ENCODE assay signal across 30 mouse cellular contexts in the genomic region with DNA sequence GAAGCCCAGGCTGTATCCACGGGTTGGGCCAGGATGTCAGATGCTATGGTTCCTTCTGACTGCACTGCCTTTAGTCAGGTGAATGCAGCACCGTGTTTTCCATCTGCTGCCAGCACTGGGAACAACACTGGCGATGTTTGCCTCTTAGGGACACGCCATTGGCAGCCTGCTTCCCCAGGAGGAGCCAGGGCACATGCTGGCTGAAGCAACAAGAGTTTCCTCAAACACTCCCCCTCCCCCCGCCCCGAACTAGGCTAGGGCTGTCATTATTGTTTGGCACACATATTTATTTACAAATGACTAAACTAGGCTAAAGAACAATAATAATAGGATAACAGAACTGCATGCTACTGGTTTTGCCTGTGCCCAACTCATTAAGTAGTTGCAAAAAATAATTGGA. TPM values are rescaled to one million over a fixed set of nuclear protein-coding genes. Genes with fewer than 3 reads are reported as not detected.
DNase-seq lines count a peak whose midpoint lies in the region; ATAC-seq and TF ChIP-seq lines count a peak whose summit lies in the region.
"Had no signal": no experiment of that assay in that cellular context is flagged by ENCODE, and none has a peak within 500 bp of the region (broad histone marks: within the 10 kb centered on the region; RNA-seq: fewer than 3 reads in every experiment).

No protein-coding gene starts in this region.

- ATAC-seq in midbrain, postnatal 0 days (ENCODE audit: low FRiP score): no peak
- ATAC-seq in midbrain, embryonic 15.5 days (replicated peaks): no peak
- ATAC-seq: activated CD4-positive, CD25-positive, alpha-beta regulatory T cell, adult 4 months; CD4-positive, CD25-positive, alpha-beta regulatory T cell, adult 4 months; forebrain, embryonic 13.5 days; forebrain, embryonic 16.5 days; hindbrain, postnatal 0 days; inflammation-experienced regulatory T-cells, adult 6 months; intestine, embryonic 16.5 days had no signal

- TF ChIP-seq POLR2A in brain, embryonic 14.5 days (IDR thresholded peaks at IDR 0.05; ENCODE audit: borderline replicate concordance, extremely low read depth, insufficient read depth, insufficient read length, poor library complexity, severe bottlenecking): no peak

- H3K4me2 ChIP-seq in midbrain, postnatal 0 days (ENCODE audit: low read depth, low read length, poor library complexity, severe bottlenecking): no peak overlapping the region
- H3K4me2 ChIP-seq in midbrain, embryonic 15.5 days: no peak overlapping the region
- H3K4me2 ChIP-seq: forebrain, embryonic 13.5 days; heart, embryonic 12.5 days; heart, embryonic 15.5 days; hindbrain, embryonic 14.5 days had no signal

- no peak overlapping the region for H3K4me3 ChIP-seq in midbrain, postnatal 0 days (ENCODE audit: low read depth, low read length)
- no peak overlapping the region for H3K4me3 ChIP-seq in midbrain, embryonic 15.5 days
- H3K4me3 ChIP-seq: forebrain, embryonic 10.5 days; forebrain, embryonic 13.5 days; gastrocnemius, adult 2 months; heart, embryonic 12.5 days; heart, embryonic 15.5 days had no signal

- TF ChIP-seq CTCF in midbrain, postnatal 0 days (IDR thresholded peaks at IDR 0.05): no peak
- TF ChIP-seq CTCF in brain, embryonic 14.5 days (IDR thresholded peaks at IDR 0.05; ENCODE audit: borderline replicate concordance, extremely low read depth, insufficient read depth, insufficient read length): no peak

- no peaks in the 10 kb centered on the region for H3K9me3 ChIP-seq in midbrain, postnatal 0 days (ENCODE audit: low read length)
- H3K9me3 ChIP-seq in midbrain, embryonic 15.5 days: no peaks in the 10 kb centered on the region
- H3K9me3 ChIP-seq: forebrain, embryonic 13.5 days; heart, embryonic 12.5 days; heart, embryonic 15.5 days had no signal

- no peaks in the 10 kb centered on the region for H3K36me3 ChIP-seq in midbrain, postnatal 0 days (ENCODE audit: insufficient read depth, low read length)
- no peaks in the 10 kb centered on the region for H3K36me3 ChIP-seq in midbrain, embryonic 15.5 days (replicated peaks)
- H3K36me3 ChIP-seq: forebrain, embryonic 10.5 days; heart, embryonic 12.5 days; heart, embryonic 15.5 days had no signal

- H3K27ac ChIP-seq in midbrain, postnatal 0 days (ENCODE audit: low read depth, low read length): no peak overlapping the region
- H3K27ac ChIP-seq in midbrain, embryonic 15.5 days: no peak overlapping the region
- H3K27ac ChIP-seq: forebrain, embryonic 10.5 days; forebrain, embryonic 13.5 days; gastrocnemius, adult 2 months; heart, embryonic 15.5 days; hindbrain, embryonic 14.5 days; hindbrain, postnatal 0 days had no signal

- H3K4me1 ChIP-seq in midbrain, postnatal 0 days (ENCODE audit: insufficient read depth, low read length): no peaks in the 10 kb centered on the region
- no peaks in the 10 kb centered on the region for H3K4me1 ChIP-seq in midbrain, embryonic 15.5 days
- H3K4me1 ChIP-seq: heart, embryonic 12.5 days; heart, embryonic 15.5 days had no signal

- WGBS in midbrain, postnatal 0 days: 72% methylated on average over 6 of the region's 6 CpGs
- 74% methylated on average over 6 of the region's 6 CpGs for WGBS in midbrain, embryonic 15.5 days

- no peak overlapping the region for H3K9ac ChIP-seq in midbrain, postnatal 0 days (replicated peaks; ENCODE audit: low read length, poor library complexity, severe bottlenecking)
- no peak overlapping the region for H3K9ac ChIP-seq in midbrain, embryonic 15.5 days
- H3K9ac ChIP-seq: forebrain, embryonic 13.5 days; heart, embryonic 12.5 days; heart, embryonic 15.5 days; hindbrain, embryonic 14.5 days had no signal

- intact Hi-C loops in heart, postnatal 25 days (cut with DNase I): no loop called here

- no peaks in the 10 kb centered on the region for H3K27me3 ChIP-seq in midbrain, postnatal 0 days (ENCODE audit: insufficient read depth, low read length)
- no peaks in the 10 kb centered on the region for H3K27me3 ChIP-seq in midbrain, embryonic 15.5 days (replicated peaks)
- H3K27me3 ChIP-seq: forebrain, embryonic 13.5 days; heart, embryonic 12.5 days; heart, embryonic 15.5 days had no signal

- DNase-seq in heart, adult 11 months: peak; percentile 41
- no peak for DNase-seq in heart, postnatal 25 days (ENCODE audit: low spot score)
- peak; percentile 8 for DNase-seq in midbrain, postnatal 0 days (ENCODE audit: low spot score)
- peak; percentile 74 for DNase-seq in adipocyte (ENCODE audit: low spot score)
- peak; percentile 20 for DNase-seq in brain, embryonic 14.5 days (ENCODE audit: low read depth)
- DNase-seq in embryo, embryonic 10 days (ENCODE audit: low spot score): no peak
- DNase-seq: adrenal gland, adult 2 months; cerebellum, adult 11 months; cerebellum, adult 2 months; cerebellum, adult 9-11 months; cerebellum, postnatal 25 days; embryo, embryonic 11 days; gastrocnemius, adult 2 months; gastrocnemius, postnatal 14 days; heart, adult 18-20 months; heart, postnatal 10 days; heart, postnatal 4 days; kidney, adult 18-20 months had no signal

RNA-seq across cellular contexts. Expression of a gene that starts 56.0 kb away (rescaled TPM):
- 1 to 10 TPM; 8.0 to 9.2 TPM for total RNA-seq in heart, postnatal 25 days (2021)
- 17.5 and 22.5 TPM in 2 replicates for total RNA-seq in midbrain, postnatal 0 days (2014; rRNA removed)
- 9.9 and 11.1 TPM in 2 replicates for polyA plus RNA-seq in midbrain, postnatal 0 days (2015; fragmentation: Nextera tagmentation; extraction: Ambion mirVana)
- polyA plus RNA-seq in midbrain, embryonic 15.5 days (2015; fragmentation: Nextera tagmentation; extraction: Ambion mirVana): 17.6 and 17.8 TPM in 2 replicates
- polyA plus RNA-seq in brain, embryonic 14.5 days (2012; rRNA removed): 10.3 and 13.0 TPM in 2 replicates

RNA-seq across cellular contexts. Expression of a gene that starts 56.3 kb away (rescaled TPM):
- 1 to 10 TPM; 3.4 to 4.3 TPM for total RNA-seq in heart, postnatal 25 days (2021)
- total RNA-seq in midbrain, postnatal 0 days (2014; rRNA removed): 12.9 and 19.6 TPM in 2 replicates
- polyA plus RNA-seq in midbrain, postnatal 0 days (2015; fragmentation: Nextera tagmentation; extraction: Ambion mirVana): 16.5 and 17.9 TPM in 2 replicates
- 18.2 and 22.1 TPM in 2 replicates for polyA plus RNA-seq in midbrain, embryonic 15.5 days (2015; fragmentation: Nextera tagmentation; extraction: Ambion mirVana)
- 19.3 and 23.2 TPM in 2 replicates for polyA plus RNA-seq in brain, embryonic 14.5 days (2012; rRNA removed)

Comparison
In these comparisons a context has a peak if more than half of its experiments do, and no peak if none do; other contexts are left out.
1. DNase-seq: peak in heart, adult 11 months (single experiment), midbrain, postnatal 0 days (single experiment), adipocyte (single experiment) and brain, embryonic 14.5 days (single experiment); none in heart, postnatal 25 days (single experiment) and embryo, embryonic 10 days (single experiment).